Mouse (Mus musculus): ENCODE measurements around the gene Minos1. TPM values are rescaled to one million over a fixed set of nuclear protein-coding genes. Genes with fewer than 3 reads are reported as not detected.

The Minos1 gene
- total and polyA plus RNA-seq, 2 experiments = 29.7 to 45.2 TPM

DNA sequence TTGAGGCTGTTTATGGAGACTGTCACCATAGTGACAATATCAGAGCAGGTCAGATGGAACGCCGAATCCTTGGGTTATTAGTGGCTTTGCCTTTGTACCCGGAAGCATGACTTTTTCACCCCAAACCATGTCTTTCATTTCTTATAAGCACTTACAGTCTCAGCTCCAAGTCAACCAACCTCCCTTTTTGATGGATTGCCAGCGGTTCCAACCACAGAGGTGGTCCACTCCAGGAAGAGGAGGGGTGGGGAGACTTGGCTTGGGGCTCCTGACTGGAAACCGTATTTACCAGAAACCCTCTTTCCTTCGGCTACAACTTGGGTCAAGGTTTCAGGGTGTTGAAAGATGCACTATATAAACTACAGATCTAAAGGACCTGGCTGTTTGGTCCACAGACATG, 45.1 kb upstream of the Minos1 start:
- no peak overlapping the region for H3K4me3 ChIP-seq (ENCODE audit: insufficient read depth, low read depth, low read length)
- WGBS = 58% methylated on average over 6 of the region's 6 CpGs
- H3K27ac ChIP-seq (replicated peaks; ENCODE audit: insufficient read depth, low read depth, low read length) = 0 out of 2 replicates have a peak overlapping the region, but pooled peaks have one; percentile 35
- H3K4me1 ChIP-seq (ENCODE audit: control insufficient read depth, insufficient read depth, low read length) = 0 out of 2 replicates have a peak, but pooled peaks cover 3% of the 10 kb centered on the region
- H3K27me3 ChIP-seq (ENCODE audit: control insufficient read depth, insufficient read depth, low read length) = no peaks in the 10 kb centered on the region
- H3K9ac ChIP-seq (ENCODE audit: low read depth, low read length) = no peak overlapping the region
- H3K36me3 ChIP-seq (ENCODE audit: control insufficient read depth, insufficient read depth, low read length) = no peaks in the 10 kb centered on the region
- H3K79me2 ChIP-seq (ENCODE audit: control insufficient read depth, insufficient read depth, low read length) = no peaks in the 10 kb centered on the region
- DNase-seq (ENCODE audit: extremely low read depth, low read depth, low spot score) = peak; percentile 43
- TF ChIP-seq CTCF (IDR thresholded peaks at IDR 0.05; ENCODE audit: low read depth, low read length) (no peak), POLR2A (IDR thresholded peaks at IDR 0.05; ENCODE audit: extremely low read depth, insufficient read depth, low read length) (no peak)

DNA sequence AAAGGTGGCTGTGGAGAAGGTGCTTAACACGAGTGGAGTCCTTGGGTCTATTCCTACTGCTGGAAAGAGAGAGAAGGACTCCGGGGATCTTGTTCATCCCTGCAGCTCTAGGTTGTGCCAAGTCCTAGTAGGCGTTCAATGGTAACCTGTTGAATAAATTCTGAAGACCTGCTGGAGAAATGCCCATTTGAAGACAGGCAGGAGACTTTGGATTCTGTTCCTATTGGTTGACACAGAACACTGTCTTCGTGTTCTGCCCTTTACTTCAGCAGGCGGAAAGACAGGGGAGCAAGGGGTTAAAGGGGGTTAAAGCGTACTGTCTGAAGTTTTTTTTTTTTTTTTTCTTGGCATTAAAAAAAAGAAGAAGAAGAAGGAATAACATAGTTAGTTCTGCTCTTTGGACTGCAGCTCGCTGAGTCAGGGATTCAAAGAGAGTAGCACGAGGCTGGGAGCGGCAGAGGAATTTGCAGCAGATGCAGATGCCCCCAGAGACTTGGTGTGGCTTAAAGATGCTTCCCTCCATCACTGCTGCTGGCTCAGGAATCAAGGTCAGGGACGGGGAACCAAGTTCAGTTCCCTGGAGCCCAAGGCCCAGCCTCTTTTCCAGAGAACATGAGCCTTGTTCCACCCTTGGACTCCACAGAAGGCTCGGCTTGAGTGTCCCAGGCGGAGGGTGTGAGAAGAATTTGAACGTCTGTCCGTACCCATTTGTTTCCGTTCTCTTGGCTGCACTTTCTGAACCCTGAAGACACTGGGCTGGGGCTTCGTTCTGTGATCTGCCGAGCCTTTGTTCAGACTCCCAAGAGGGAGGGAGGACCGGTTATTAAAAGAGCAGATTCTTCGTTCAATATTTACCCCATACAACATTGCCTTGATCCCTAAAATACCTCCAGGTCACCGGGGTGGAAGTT, 44.4 kb upstream of the Minos1 start:
- 58% methylated on average over 20 of the region's 20 CpGs for WGBS
- H3K79me2 ChIP-seq (ENCODE audit: control insufficient read depth, insufficient read depth, low read length) = no peaks in the 10 kb centered on the region
- H3K4me1 ChIP-seq (ENCODE audit: control insufficient read depth, insufficient read depth, low read length) = 0 out of 2 replicates have a peak, but pooled peaks cover 3% of the 10 kb centered on the region
- no peaks in the 10 kb centered on the region for H3K27me3 ChIP-seq (ENCODE audit: control insufficient read depth, insufficient read depth, low read length)
- H3K4me3 ChIP-seq (ENCODE audit: insufficient read depth, low read depth, low read length) = no peak overlapping the region
- DNase-seq (ENCODE audit: extremely low read depth, low read depth, low spot score) = no peak
- no peaks in the 10 kb centered on the region for H3K36me3 ChIP-seq (ENCODE audit: control insufficient read depth, insufficient read depth, low read length)
- H3K27ac ChIP-seq (replicated peaks; ENCODE audit: insufficient read depth, low read depth, low read length) = peak overlapping the region; percentile 31
- TF ChIP-seq POLR2A (IDR thresholded peaks at IDR 0.05; ENCODE audit: extremely low read depth, insufficient read depth, low read length) = no peak
- no peak for TF ChIP-seq CTCF (IDR thresholded peaks at IDR 0.05; ENCODE audit: low read depth, low read length)
- H3K9ac ChIP-seq (ENCODE audit: low read depth, low read length) = no peak overlapping the region

DNA sequence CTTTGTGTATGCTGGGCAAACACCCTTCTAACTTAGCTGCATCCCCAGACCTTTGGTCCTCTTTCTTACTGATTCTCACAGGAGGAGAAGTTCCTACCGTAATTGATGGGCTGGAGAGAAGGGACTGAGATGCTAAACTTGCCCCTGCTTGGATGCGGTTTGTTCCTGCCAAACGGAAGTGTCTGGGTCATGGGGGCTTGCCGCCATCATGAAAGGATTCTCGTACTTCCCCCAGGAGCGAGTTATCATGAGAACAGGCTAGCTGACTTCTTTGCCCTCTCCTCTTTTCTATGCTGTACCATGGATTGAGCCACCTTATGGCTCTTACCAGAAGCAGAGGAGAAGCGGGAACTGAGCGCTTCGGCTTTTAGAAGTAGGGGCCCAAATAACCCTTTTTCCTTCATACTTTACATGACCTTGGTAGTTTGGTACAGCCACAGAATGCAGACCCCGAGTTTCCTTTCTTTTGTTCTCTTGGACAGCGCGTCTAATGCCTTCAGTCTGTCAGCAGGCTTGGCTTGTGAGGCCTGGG, 38.9 kb upstream of the Minos1 start:
- H3K27ac ChIP-seq (replicated peaks; ENCODE audit: insufficient read depth, low read depth, low read length) = no peak overlapping the region
- 82% methylated on average over 12 of the region's 12 CpGs for WGBS

DNA sequence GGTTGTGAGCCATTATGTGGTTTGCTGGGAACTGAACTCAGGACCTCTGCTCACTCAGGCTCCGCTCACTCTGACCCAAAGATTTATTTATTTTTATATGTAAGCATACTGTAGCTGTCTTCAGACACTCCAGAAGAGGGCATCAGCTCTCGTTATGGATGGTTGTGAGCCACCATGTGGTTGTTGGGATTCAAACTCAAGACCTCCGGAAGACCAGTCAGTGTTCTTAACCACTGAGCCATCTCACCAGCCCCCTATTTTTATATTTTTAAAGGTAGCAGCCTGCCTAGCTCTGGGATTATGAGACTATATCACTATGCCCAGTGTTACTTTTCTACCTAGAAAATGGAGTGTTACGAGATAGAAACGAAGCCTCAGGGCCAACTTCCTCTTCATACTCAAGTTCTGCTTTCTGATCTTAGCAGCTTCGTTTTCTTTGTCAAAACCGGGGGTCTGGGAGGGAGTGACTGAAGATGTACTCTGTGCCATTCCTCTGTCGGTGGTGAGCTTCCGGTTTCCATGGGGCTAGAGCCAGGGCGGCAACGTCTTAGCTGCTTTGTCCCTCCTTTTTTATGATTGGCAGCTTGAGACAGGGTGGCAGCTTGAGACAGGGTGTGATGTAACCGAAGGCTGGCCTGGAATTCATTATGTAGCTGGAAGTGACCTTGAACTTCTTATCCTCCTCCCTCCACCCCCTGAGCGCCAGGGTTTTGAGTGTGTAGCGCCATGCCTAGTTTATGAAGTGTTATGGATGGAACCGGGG, 38.3 kb upstream of the Minos1 start:
- Histone ChIP-seq H3K9ac (ENCODE audit: low read depth, low read length) (no peak overlapping the region), H3K27me3 (ENCODE audit: control insufficient read depth, insufficient read depth, low read length) (no peaks in the 10 kb centered on the region), H3K4me3 (ENCODE audit: insufficient read depth, low read depth, low read length) (no peak overlapping the region), H3K36me3 (ENCODE audit: control insufficient read depth, insufficient read depth, low read length) (no peaks in the 10 kb centered on the region), H3K27ac (replicated peaks; ENCODE audit: insufficient read depth, low read depth, low read length) (no peak overlapping the region; the same call in 1 of the 2 replicates), H3K4me1 (ENCODE audit: control insufficient read depth, insufficient read depth, low read length) (no peaks in the 10 kb centered on the region), H3K79me2 (ENCODE audit: control insufficient read depth, insufficient read depth, low read length) (no peaks in the 10 kb centered on the region)
- TF ChIP-seq POLR2A (IDR thresholded peaks at IDR 0.05; ENCODE audit: extremely low read depth, insufficient read depth, low read length) = no peak
- no peak for TF ChIP-seq CTCF (IDR thresholded peaks at IDR 0.05; ENCODE audit: low read depth, low read length)
- WGBS = 63% methylated on average over 15 of the region's 15 CpGs
- peak; percentile 35 for DNase-seq (ENCODE audit: extremely low read depth, low read depth, low spot score)

More for the DNA sequence above, 38.9 kb upstream of the Minos1 start:
- H3K27me3 ChIP-seq (ENCODE audit: control insufficient read depth, insufficient read depth, low read length) = no peaks in the 10 kb centered on the region
- H3K9ac ChIP-seq (ENCODE audit: low read depth, low read length) = no peak overlapping the region
- H3K4me1 ChIP-seq (ENCODE audit: control insufficient read depth, insufficient read depth, low read length) = no peaks in the 10 kb centered on the region
- no peaks in the 10 kb centered on the region for H3K79me2 ChIP-seq (ENCODE audit: control insufficient read depth, insufficient read depth, low read length)
- H3K36me3 ChIP-seq (ENCODE audit: control insufficient read depth, insufficient read depth, low read length) = no peaks in the 10 kb centered on the region
- no peak for DNase-seq (ENCODE audit: extremely low read depth, low read depth, low spot score)
- no peak for TF ChIP-seq CTCF (IDR thresholded peaks at IDR 0.05; ENCODE audit: low read depth, low read length)
- TF ChIP-seq POLR2A (IDR thresholded peaks at IDR 0.05; ENCODE audit: extremely low read depth, insufficient read depth, low read length) = no peak
- no peak overlapping the region for H3K4me3 ChIP-seq (ENCODE audit: insufficient read depth, low read depth, low read length)

DNA sequence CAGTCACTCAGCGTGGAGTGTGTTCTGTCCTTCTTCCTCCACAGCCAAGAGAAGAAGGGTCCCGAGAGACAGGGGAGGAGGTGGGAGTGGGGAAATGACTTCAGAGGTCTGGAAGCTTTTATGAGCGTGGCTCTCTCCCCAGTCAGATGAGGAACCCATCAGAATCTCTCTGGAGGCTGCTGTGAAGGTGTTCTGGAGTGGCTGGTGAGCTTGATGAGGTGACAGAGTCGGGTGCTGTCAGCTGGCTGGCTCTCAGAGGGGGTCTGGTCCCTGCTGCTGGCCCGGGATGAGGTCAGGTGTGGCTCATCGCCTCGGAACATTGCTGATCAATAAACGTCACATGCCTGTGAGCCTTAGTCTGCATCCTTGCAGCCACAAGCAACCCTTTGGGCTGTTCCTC, 36.2 kb upstream of the Minos1 start:
- H3K27ac ChIP-seq (replicated peaks; ENCODE audit: insufficient read depth, low read depth, low read length) = no peak overlapping the region
- TF ChIP-seq CTCF (IDR thresholded peaks at IDR 0.05; ENCODE audit: low read depth, low read length) (no peak), POLR2A (IDR thresholded peaks at IDR 0.05; ENCODE audit: extremely low read depth, insufficient read depth, low read length) (no peak)
- no peak overlapping the region for H3K9ac ChIP-seq (ENCODE audit: low read depth, low read length)
- no peak for DNase-seq (ENCODE audit: extremely low read depth, low read depth, low spot score)
- no peaks in the 10 kb centered on the region for H3K36me3 ChIP-seq (ENCODE audit: control insufficient read depth, insufficient read depth, low read length)
- no peak overlapping the region for H3K4me3 ChIP-seq (ENCODE audit: insufficient read depth, low read depth, low read length)
- no peaks in the 10 kb centered on the region for H3K79me2 ChIP-seq (ENCODE audit: control insufficient read depth, insufficient read depth, low read length)
- H3K4me1 ChIP-seq (ENCODE audit: control insufficient read depth, insufficient read depth, low read length) = no peaks in the 10 kb centered on the region
- H3K27me3 ChIP-seq (ENCODE audit: control insufficient read depth, insufficient read depth, low read length) = no peaks in the 10 kb centered on the region
- 77% methylated on average over 8 of the region's 8 CpGs for WGBS

All from liver, adult 2 months (tissue).